Mouse (Mus musculus) heart, postnatal 36 days (tissue): ENCODE data around the gene Mia3. TPM values are rescaled to one million over a fixed set of nuclear protein-coding genes. Genes with fewer than 3 reads are reported as not detected.
"Not testable (repeated sequence)": the region's sequence is repeated elsewhere in the genome, so short reads cannot be mapped to it uniquely, and the experiment has no call there.

Source experiments
- DNase-seq, 2 experiments: peaks; one replicate each; pipeline ENCODE4 v3.0.0; 2021 to 2022
- intact Hi-C: fragments of 180-260 bp; cut with DNase I; formaldehyde crosslinking; loops from one replicate; pipeline ENCODE4 v1.15.1; 2025
- total RNA-seq, 2 experiments: library from RNA; stranded (reverse); gene quantifications; 2 replicates each; pipeline ENCODE4 v1.2.3; 2021

The Mia3 gene
- 100 to 1,000 TPM; 111 to 123 TPM for total RNA-seq

- peak; percentile 92 to 93 for DNase-seq
- intact Hi-C loops = loop anchor here (2.0 kb wide), 2 partner anchors 19 to 23 kb away; partner anchors contain the start of gene Taf1a
These were observed at the start of gene Mia3 for GRCm38 (mm10) chr1:183369427-183370014. Gene Mia3, minus strand, starts transcription at chr1:183369553.

- intact Hi-C loops = no loop called here
- DNase-seq = no peak
These were observed 48.5 kb upstream of the Mia3 start, which contains the start of gene Hhipl2 for GRCm38 (mm10) chr1:183417873-183418272. Gene Hhipl2, plus strand, starts transcription at chr1:183418215.

DNA sequence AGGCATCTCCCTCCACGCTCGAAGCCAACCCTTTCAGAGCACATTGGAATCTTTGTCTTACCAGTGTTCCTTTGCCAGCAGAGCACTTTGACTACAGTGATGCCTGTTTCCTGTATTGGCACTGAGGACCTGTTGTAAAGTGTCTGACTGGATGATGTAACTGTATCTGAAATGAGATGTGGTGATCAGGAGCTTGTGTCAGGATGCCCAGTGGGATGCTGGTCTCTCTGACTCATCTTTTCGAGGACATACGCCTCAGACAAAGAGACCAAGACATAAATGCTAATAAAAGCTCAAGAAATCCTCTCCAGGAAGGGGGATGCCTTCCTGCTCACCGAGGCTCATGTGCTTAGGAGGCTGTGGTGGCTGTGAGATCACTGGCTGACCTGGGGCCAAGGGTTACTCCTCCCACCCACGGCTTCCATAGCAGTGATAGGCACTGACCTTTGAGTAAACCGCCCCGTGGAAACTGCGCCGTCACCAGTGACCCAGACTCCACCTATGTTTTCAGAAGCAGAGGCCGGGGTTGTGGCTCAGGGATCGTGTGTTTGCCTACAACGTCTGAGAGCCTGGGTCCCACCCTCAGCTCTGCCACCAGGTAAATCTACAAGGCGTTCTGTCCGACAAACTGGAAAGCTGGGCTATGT, 44.9 kb upstream of the Mia3 start:
- no peak for DNase-seq
- intact Hi-C loops = no loop called here

DNA sequence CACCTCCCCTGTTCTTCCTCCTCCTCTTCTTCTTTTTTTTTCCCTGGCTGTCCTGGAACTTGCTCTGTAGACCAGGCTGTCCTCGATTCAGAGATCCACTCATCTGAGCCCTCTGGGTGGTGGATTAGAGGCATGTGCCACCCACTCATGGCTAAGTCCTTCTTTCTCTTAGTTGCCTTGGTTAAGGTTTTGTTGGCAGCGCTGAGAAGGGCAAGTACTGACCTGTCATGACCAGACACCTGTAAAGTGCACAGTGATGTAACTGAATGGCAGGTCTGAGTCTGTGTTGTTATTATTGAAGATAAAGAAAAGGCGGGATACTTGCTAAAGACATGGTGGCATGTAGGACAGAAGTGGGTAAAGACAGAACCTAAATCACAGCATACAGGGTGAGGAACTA, 34.0 kb upstream of the Mia3 start:
- intact Hi-C loops = no loop called here
- DNase-seq = no peak

DNA sequence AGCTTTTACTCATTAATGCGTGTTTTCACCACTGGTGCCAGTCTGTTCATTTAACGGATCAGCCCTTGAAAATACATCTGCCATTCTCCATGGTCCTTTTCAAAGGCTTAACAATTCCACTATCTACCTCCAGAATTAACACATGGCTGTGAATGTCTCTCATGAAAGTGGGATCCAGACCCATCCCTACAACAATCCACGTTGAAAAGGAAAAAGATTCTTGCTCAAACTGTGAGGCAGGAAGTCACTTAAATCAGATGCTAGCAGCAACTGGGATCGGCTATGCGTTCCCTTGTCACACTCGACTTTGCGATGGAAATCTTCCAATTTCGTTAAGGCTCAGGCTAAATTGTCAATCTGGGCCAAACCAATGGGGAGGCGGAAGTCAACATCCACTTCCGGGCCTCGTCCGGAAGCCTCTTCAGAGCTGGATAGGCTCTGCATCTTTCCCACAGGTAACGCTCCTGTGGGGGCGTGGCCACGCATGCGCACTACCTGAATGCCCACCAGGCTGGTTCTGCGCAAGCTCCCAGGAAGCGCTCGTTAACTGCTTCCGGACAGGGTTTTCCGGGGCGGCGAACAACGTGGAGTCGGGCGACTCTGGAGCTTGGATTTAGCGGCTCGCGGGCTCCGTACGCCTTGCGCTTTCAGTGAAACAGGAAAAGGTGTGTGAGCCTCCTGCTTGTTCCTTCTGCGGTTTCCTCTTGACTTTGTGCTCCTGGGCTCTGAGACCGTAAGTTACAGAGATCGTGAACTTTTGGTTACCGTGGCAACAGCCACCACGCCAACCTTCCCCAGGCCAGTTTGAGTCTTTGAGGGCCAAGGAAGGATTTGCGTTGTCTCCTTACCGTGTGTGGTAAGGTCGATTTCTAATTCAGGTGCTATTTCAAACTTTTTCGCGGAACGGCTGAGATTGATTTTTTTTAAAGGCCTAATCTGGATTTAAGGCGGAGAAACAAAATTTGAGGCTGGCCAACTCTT, 19.4 kb upstream of the Mia3 start, which contains the start of gene Taf1a:
Taf1a (plus strand) TSS at position 556 of the 981 bp plus-strand sequence.
- intact Hi-C loops = loop anchor here (1.0 to 2.0 kb wide), 2 partner anchors 20 to 43 kb away; partner anchors contain the start of gene Mia3
- DNase-seq = peak; percentile 86 to 87

DNA sequence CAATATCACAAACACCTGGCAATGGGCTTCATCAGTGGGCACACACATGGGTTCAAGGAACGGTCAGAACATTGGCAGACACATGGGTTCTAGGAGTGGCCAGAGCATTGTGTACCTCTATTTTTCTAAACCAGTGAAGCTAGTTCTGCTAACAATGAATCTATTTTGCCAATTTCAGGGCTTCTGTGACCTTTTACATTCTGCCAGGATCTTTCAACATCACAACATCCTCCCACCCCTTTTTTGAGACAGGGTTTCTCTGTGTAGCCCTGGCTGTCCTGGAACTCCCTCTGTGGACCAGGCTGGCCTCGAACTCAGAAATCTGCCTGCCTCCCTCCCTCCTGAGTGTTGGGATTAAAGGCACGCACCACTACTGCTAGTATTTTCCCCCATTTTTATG, 18.1 kb upstream of the Mia3 start:
- intact Hi-C loops, DNase-seq: not testable (repeated sequence)

- no peak for DNase-seq
- intact Hi-C loops = no loop called here
These were observed 13.3 kb upstream of the Mia3 start for GRCm38 (mm10) chr1:183382621-183383020.

GRCm38 (mm10) chr1:183381816-183382215, 12.5 kb upstream of the Mia3 start:
- no peak for DNase-seq
- intact Hi-C loops = no loop called here

GRCm38 (mm10) chr1:183379376-183379775, 10.0 kb upstream of the Mia3 start:
- DNase-seq, intact Hi-C loops: not testable (repeated sequence)

DNA sequence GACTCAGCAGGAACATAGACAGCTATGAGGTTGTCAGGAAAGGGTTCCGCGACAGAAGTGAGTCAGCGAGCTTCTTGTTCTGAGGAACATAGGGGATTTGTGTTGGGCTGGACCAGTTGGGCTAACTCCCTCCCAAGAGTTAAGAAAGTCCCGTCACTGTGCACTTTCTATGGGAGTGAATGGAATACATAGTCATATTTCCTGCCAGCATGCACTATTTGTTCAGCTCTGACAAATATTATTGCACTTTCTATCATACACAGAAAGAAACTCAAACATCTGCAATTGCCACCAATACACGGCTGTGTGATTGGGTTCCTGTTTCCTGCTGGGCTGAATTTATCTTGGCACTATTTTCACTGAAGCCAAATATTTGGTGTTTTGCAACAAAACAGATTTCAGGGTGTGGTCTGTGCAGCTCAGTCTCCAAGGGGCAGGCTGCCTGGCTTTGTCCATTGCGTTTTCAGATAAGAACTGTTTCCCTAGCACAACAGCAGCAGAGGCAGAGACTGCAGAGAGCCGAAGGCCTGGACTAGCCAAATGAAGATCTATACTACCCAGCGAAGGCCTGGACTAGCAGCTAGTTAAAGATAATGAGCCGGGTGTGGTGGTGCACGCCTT, 9.1 kb upstream of the Mia3 start:
- intact Hi-C loops = no loop called here
- peak; percentile 29 for DNase-seq

- no peak for DNase-seq
- intact Hi-C loops = no loop called here
These were observed 7.7 kb upstream of the Mia3 start for GRCm38 (mm10) chr1:183377045-183377444.

DNA sequence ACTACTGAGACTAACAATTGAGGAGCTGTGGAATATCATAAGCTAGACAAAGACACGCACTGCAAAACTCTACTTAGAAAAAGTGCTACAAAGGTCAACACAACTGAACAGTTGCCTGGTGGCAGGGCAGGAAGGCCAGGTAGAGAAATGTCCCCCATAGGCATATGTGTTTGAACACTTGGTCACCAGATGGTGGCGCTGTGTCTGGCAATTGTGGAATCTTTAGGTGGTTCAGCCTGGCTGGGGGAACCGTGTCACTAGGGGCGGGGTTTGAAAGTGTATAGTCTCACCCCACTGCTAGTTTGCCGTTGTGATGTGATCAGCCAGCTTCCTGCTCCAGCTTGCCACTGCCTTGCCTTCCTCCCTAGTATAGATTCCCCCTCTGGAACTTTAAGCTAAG, 5.4 kb upstream of the Mia3 start:
- no peak for DNase-seq
- intact Hi-C loops = no loop called here

- DNase-seq = no peak
- intact Hi-C loops = loop anchor here (2.0 kb wide), 2 partner anchors 20 to 22 kb away; partner anchors contain the start of gene Taf1a
These were observed 552 bp downstream of the Mia3 start for GRCm38 (mm10) chr1:183368601-183369400.

DNA sequence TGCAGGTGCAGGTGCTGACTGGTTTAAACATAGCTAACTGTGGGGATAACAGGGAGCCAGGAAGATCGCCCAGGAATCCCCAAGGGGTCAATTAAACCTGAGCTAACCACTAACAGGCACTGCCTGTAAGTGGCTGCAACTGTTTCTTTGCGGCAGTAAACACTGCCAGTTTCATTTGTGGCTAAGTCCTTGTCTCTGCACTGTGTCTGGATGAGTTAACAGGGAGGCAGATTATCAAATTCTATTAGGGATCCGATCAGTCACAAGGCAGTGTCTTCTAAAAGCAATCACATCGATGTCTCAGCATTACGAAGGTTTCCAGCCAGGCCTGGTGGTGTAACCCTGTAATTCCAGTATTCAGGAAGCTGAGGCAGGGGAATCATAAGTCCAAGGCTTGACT, 3.0 kb downstream of the Mia3 start:
- intact Hi-C loops = no loop called here
- DNase-seq = no peak

DNA sequence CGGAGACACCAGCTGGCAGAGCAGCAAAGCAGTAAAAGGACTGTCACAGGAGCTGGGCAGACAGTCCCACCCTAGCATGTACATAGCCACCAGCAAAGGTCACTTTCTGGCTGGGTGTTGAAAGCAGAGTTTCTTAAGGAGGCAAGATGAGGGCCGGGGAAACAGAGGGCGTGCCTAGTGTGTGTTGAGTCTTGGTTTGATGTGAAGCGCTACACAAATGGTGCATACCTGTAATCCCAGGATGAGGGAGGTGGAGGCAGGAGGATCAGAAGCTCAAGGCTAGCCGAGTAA, 5.8 kb downstream of the Mia3 start:
- intact Hi-C loops = no loop called here

DNA sequence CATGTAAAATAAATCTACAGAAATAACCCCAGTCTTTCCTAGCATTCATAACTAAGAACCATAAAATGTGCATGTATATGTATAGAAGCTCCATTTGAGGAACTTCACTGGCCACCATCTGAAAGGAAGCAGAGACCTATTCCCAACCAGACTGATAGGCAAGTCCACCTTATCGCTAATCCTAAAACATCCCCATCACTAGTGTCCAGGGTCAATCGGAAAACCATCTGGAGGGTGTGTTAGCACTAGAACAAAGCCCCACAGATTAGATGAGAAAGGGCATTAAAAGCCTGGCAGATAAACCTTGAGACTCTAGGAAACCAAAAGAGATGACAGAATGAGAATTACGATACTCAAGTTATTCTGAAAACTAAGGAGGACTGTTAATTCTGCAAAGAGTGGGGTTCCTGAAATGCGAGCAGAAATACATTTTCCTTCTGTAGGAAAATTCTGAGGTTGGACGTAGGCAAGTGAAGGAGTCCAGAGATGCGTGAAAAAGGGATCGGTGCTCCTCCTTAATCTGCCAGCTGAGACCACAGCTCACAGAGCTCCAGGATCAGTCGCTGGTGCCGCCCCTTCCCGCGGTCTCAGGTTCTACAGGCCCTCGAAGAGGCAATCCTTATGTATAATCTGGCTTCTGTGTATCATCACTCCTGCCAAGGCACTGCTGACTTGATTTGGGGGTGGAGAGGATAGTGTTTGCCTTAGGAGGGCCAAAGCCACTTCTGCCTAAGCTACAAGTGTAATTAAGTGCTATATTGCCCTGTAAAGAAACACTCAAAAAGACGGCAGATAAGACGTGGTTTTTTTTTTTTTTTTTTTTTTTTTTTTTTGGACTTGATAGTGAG, 6.4 kb downstream of the Mia3 start:
- intact Hi-C loops = no loop called here
- no peak for DNase-seq

More for the DNA sequence above, 5.8 kb downstream of the Mia3 start:
- no peak for DNase-seq

GRCm38 (mm10) chr1:183362301-183362700, 7.1 kb downstream of the Mia3 start:
- DNase-seq = no peak
- intact Hi-C loops = no loop called here

GRCm38 (mm10) chr1:183358901-183359300, 10.5 kb downstream of the Mia3 start:
- no peak for DNase-seq
- intact Hi-C loops = no loop called here

DNA sequence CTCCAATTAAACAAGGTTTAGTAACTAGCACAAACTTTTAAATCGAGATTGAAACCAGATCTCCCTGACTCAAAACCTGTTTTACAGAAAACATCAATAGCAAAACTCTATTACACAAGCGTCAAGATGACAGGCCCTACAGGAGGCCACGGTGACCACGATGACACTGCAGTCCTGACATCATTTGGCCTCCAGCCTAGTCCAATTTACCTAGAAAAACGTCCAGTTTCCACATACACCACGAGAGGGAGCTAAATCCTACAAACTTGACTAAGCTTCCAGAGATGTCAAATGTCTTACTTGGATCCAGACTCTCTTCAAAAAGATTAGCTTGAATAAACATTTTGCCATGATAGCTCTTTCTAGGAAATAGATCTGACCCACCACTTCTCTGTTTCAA, 19.5 kb downstream of the Mia3 start:
- intact Hi-C loops = no loop called here
- DNase-seq = peak; percentile 25 to 53
